Mouse (Mus musculus): Measurements from ENCODE around the gene Asgr1.
"Not testable (repeated sequence)": the region's sequence is repeated elsewhere in the genome, so short reads cannot be mapped to it uniquely, and the experiment has no call there.

The Asgr1 gene

GRCm38 (mm10) chr11:70053898-70054570 is at the start of gene Asgr1:
TSS of gene Asgr1 (plus strand) at chr11:70054085.
- DNase-seq (ENCODE audit: low spot score): no peak

DNA sequence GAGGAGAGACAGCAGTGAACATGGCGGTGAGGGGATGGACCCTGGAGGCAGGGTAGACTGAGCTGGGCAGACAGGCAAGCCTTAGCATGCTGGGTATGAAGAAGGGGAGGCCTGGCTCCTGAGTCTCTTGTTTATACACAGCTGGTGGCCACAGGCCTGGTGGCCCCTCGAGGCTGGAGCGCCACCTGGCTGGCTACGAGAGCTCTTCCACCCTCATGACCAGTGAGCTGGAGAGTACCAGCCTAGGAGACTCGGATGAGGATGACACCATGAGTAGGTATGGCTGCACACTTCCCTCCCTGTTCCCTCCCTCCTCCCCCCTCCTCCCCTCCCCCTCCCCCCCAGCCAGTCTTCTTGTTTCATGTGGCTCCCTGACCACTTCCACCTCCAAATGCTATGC is 48.4 kb upstream of the Asgr1 start:
- DNase-seq (ENCODE audit: low spot score): peak; percentile 68

- no peak for DNase-seq (ENCODE audit: low spot score)
These were observed 43.9 kb upstream of the Asgr1 start for GRCm38 (mm10) chr11:70010033-70010432.

DNA sequence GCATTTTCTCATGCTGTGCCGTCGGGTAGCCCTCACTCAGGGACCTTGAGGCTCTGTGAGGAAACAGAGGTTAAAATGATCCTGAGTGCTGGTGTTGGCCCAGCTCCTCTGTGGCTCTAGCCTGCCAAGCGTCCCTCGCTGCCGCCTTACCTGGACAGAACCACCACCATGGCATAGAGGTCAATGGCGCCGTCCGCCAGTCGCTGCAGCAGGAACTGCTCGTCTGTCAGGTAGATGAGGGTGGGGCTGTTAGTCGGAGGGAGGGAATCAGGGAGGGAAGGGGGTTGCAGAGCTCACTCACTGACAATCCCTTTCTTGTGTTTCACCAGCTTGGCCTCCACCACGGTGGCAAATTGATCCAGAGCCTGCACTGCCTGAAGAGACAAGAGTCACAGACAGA is 43.3 kb upstream of the Asgr1 start:
- DNase-seq (ENCODE audit: low spot score): no peak

DNA sequence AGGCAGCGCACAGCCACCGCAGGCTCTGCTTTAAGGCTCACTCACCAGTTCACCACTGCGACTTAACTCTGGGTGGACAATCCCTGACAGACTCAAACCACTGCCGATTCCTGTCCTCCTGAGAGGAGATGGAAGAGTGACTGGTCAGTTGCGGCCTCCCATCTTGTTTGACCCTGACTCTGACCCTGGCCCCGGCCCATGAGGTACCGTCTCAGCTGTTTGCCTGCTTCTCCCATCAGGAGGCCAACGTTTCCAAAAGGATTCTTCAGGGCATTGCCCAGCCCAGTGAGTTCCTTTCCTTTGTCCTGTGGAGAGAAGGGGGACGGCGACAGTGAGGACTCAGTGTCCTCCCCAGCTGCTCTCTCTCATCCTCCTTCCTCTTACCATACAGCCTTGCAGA is 42.9 kb upstream of the Asgr1 start:
- DNase-seq (ENCODE audit: low spot score): no peak

GRCm38 (mm10) chr11:70012931-70013330 is 41.0 kb upstream of the Asgr1 start:
- no peak for DNase-seq (ENCODE audit: low spot score)

GRCm38 (mm10) chr11:70013408-70013807 is 40.5 kb upstream of the Asgr1 start:
- no peak for DNase-seq (ENCODE audit: low spot score)

- no peak for DNase-seq (ENCODE audit: low spot score)
These were observed 39.8 kb upstream of the Asgr1 start for GRCm38 (mm10) chr11:70014051-70014450.

GRCm38 (mm10) chr11:70014880-70015558 is 38.9 kb upstream of the Asgr1 start, which contains the start of gene Acadvl:
TSS of gene Acadvl (minus strand) at chr11:70015411.
- peak; percentile 85 for DNase-seq (ENCODE audit: low spot score)

DNA sequence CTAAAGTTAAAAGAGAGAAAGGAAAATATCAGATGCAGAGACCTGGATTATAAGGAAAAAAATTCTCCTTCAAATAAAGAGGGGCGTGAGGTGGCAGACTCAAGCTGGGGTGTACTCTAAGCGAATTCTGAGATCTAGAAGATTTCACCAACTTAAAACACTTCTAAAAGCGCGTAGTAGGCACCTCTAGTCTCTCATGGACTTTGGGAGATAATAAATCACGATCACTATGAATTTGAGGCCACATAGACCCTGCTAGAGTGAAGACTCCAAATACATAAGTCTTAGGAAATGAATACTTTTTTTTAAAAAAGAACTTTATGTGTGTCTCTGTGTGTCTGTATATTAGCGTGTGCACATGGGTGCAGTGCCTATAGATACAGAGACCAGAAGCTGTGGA is 38.2 kb upstream of the Asgr1 start:
- no peak for DNase-seq (ENCODE audit: low spot score)

- DNase-seq (ENCODE audit: low spot score): not testable (repeated sequence)
These were observed 37.7 kb upstream of the Asgr1 start for GRCm38 (mm10) chr11:70016177-70016576.

DNA sequence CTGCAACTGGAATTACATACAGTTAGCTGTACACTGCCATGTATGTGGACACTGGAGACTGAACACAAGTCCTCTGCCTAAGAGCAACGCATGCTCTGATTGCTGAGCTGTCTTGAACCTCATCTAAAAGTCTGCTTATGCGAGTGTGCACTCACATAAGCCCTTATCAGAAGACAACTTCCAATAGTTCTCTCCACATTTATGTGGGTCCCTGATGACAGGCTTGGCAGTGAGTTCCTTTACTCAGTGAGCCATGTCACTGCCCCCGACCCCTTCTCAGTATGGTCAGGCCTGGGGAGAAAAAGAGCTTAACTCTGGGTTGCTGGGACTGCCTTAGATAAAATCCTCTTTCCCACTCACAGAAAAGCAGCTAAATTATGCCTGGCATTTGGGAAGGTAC is 37.2 kb upstream of the Asgr1 start, which contains the start of gene Dlg4:
Gene Dlg4 (plus strand): TSS at position 274 of the 400 bp plus-strand sequence.
- DNase-seq (ENCODE audit: low spot score): no peak

DNA sequence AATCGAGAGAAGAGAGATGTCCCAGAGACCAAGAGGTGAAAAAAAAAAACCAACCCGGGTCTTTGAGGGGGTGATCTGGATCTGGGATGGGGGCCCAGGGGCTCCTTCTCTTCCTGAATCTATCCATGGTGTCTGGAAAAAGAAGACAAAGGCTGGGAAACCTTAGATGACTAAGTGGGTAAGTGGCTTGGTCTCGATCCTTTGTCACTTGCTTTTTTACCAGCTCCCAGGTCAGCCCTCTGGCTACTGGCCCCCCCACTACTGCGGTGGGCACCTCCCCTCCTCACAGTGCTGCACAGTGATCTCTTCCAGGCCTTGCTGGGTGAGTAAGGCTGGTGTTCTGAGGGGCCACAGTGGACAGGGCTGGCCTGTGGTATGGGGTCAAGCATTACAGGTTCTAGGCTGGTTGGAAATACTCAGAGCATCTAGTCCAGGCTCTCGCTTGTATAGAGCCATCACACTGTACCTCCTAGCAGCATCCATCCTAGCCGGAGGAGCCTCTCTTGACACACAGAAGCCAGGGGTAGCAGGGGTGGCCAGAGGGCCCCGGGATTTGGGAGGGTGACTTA is 36.6 kb upstream of the Asgr1 start:
- no peak for DNase-seq (ENCODE audit: low spot score)

GRCm38 (mm10) chr11:70018131-70018990 is 35.5 kb upstream of the Asgr1 start:
- peak; percentile 70 for DNase-seq (ENCODE audit: low spot score)

GRCm38 (mm10) chr11:70019495-70020021 is 34.3 kb upstream of the Asgr1 start:
- DNase-seq (ENCODE audit: low spot score): no peak

GRCm38 (mm10) chr11:70020022-70020631 is 33.8 kb upstream of the Asgr1 start:
- DNase-seq (ENCODE audit: low spot score): peak; percentile 53

GRCm38 (mm10) chr11:70020731-70021263 is 33.1 kb upstream of the Asgr1 start:
- peak; percentile 92 for DNase-seq (ENCODE audit: low spot score)

- peak; percentile 97 for DNase-seq (ENCODE audit: low spot score)
These were observed 32.4 kb upstream of the Asgr1 start for GRCm38 (mm10) chr11:70021264-70022132.

DNA sequence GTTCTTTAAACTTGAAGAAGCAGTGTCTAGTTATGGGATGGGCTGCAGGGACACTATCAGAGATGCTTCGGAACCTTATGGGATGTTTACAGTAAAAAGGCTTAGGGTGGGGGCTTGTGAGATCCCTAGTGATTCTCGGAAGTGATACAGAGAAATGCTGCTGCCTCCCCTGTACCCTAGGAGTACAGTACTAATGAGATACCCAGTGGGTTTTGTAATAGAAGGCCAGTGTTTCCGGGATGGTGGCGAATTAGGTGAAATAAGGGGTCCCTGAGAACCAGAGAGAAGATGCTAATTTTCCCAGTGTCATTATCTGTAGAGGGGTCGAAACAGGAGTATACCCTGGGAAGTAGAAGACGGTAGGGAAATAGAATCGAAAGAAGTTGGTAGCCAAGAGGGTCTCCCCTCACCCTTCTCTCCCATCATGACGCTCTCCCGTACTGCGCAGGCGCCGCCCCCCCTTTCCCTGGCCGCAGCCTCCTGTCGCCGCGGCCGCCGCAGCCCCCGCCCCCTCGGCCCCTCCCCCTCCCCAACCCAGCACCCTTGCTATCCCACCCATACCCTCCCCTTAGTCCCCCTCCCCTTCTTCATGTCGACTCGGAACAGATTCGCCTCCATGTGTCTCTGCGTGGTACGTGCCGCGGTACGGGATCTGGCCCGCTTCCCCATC is 30.3 kb upstream of the Asgr1 start:
- no peak for DNase-seq (ENCODE audit: low spot score)

GRCm38 (mm10) chr11:70024151-70024514 is 29.8 kb upstream of the Asgr1 start:
- no peak for DNase-seq (ENCODE audit: low spot score)
